Mouse (Mus musculus) ES-E14 (cell line): ENCODE results near the gene Fam186b. TPM values are rescaled to one million over a fixed set of nuclear protein-coding genes. Genes with fewer than 3 reads are reported as not detected.
A peak's percentile ranks its signal among the peaks of the same experiment; 100 is the strongest.

Experiments used
- DNase-seq: peaks from one replicate; pipeline ENCODE4 v3.0.0-alpha.2; 2013; ENCODE audit warnings: low read depth, low spot score
- H3K27ac ChIP-seq: 2 replicates; pipeline ENCODE4 v1.5.1; 2012; ENCODE audit warnings: low read depth, mild to moderate bottlenecking, low read length, moderate library complexity, mixed read lengths; ENCODE audit not compliant: poor library complexity, insufficient read depth, severe bottlenecking
- H3K36me3 ChIP-seq: 2 replicates; pipeline ENCODE4 v1.6.1; 2012; ENCODE audit warnings: mild to moderate bottlenecking, low read length, moderate library complexity, mixed read lengths; ENCODE audit not compliant: control insufficient read depth, poor library complexity, insufficient read depth, severe bottlenecking
- H3K4me1 ChIP-seq, 2 experiments: fragments of 150-350 bp in 1 of 2; sonication (generic) in 1 of 2; 2 replicates each; pipeline ENCODE4 v1.6.1; 2012; ENCODE audit warnings: low read length in 2 of 2, mild to moderate bottlenecking in 1 of 2, mixed read lengths in 1 of 2; ENCODE audit not compliant: control insufficient read depth in 2 of 2, insufficient read depth in 2 of 2, poor library complexity in 1 of 2
- H3K4me3 ChIP-seq, 2 experiments: fragments of 150-350 bp in 1 of 2; sonication (generic) in 1 of 2; 2 replicates each; pipeline ENCODE4 v1.5.1; 2012; ENCODE audit warnings: low read length in 2 of 2, low read depth in 1 of 2, mild to moderate bottlenecking in 1 of 2, mixed read lengths in 1 of 2; ENCODE audit not compliant: insufficient read depth in 1 of 2, poor library complexity in 1 of 2, severe bottlenecking in 1 of 2
- H3K9ac ChIP-seq: 2 replicates; pipeline ENCODE4 v1.6.1; 2012; ENCODE audit warnings: low read depth, mild to moderate bottlenecking, low read length, mixed read lengths; ENCODE audit not compliant: poor library complexity, insufficient read depth, severe bottlenecking
- H3K9me3 ChIP-seq: fragments of 150-350 bp; sonication (generic); 2 replicates; pipeline ENCODE4 v1.6.1; 2012; ENCODE audit warnings: low read depth, mild to moderate bottlenecking, low read length; ENCODE audit not compliant: control insufficient read depth, insufficient read depth
- CHD2 ChIP-seq: IDR thresholded peaks from 2 replicates; pipeline ENCODE4 v1.6.1; 2014; ENCODE audit warnings: mild to moderate bottlenecking, low read depth, low read length, inconsistent platforms
- HCFC1 ChIP-seq: IDR thresholded peaks from 2 replicates; pipeline ENCODE4 v1.6.1; 2012; ENCODE audit warnings: low read length, inconsistent platforms, borderline replicate concordance; ENCODE audit not compliant: insufficient read depth
- MAFK ChIP-seq: IDR thresholded peaks from 2 replicates; pipeline ENCODE4 v1.6.1; 2014; ENCODE audit warnings: mild to moderate bottlenecking, low read depth, low read length, inconsistent platforms; ENCODE audit not compliant: insufficient read depth
- ZC3H11A ChIP-seq: IDR thresholded peaks from 2 replicates; pipeline ENCODE4 v1.6.1; 2012; ENCODE audit warnings: low read depth, mild to moderate bottlenecking, inconsistent platforms, low read length, borderline replicate concordance
- ZNF384 ChIP-seq: IDR thresholded peaks from 2 replicates; pipeline ENCODE4 v1.6.1; 2012; ENCODE audit warnings: low read depth, low read length, inconsistent platforms
- in situ Hi-C, 2 experiments: fragments of 600-800 bp; cut with MboI; formaldehyde crosslinking; loops; one replicate each; pipeline ENCODE4 v1.15.1; 2025; ENCODE audit warnings: low sequenced_read_pairs in 2 of 2, inconsistent platforms in 1 of 2; ENCODE audit not compliant: unreplicated experiment in 2 of 2
- total RNA-seq: library from RNA; depleted of rRNA; stranded (reverse); fragments of 300-350 nt; gene quantifications from 2 replicates; pipeline ENCODE4 v1.2.3, GENCODE M21; 2012

Fam186b gene
- total RNA-seq, 1 experiment: 0.40 TPM

DNA sequence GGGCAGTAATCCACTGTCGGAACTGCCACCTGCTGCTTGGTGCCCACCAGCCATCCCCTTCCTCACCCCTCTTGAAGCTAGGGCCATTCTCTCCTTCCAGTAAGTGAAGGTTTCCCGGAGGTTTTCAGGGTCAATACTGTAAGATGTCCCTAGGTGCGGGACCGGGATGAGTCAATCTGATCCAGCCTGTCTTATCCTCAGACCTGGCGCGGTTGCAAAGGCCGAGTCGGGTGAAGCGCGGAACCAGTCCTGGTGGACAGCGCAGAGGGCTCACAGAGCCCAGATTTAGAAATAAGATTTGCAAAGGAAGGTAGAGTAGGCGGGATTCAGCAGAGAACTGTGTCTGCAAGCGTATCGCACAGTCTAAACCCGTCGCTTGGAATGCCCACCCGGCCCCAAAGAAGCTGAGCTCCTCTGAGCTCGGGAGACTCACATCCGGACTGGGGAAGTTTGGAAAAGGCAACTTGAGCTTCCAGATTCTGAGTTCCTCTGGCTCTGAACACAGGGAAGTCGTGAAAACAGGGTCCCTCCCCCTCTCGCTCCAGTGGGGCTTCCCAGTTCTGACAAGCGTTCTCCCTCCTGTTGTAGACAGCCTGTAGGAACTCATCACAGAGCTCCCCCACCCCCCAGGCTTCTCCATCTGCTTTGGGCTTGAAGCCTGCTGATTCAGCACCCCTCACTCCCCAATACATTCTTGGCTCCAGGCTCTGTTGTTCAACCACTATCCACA is 70.4 kb downstream of the Fam186b start:
- peaks cover 15 to 27% of the 10 kb centered on the region in 2 experiments; a peak in 3 of 4 replicates for H3K4me1 ChIP-seq
- TF ChIP-seq MAFK: peak; percentile 79
- no peak for TF ChIP-seq CHD2
- no peaks in the 10 kb centered on the region for H3K9me3 ChIP-seq
- H3K4me3 ChIP-seq: peak overlapping the region; percentile 64 to 69
- H3K27ac ChIP-seq: no peak overlapping the region
- no peak for DNase-seq
- H3K9ac ChIP-seq: no peak overlapping the region; the same call in 1 of the 2 replicates
- in situ Hi-C loops: no loop called here
- no peaks in the 10 kb centered on the region for H3K36me3 ChIP-seq

- H3K36me3 ChIP-seq: no peaks in the 10 kb centered on the region
- no peaks in the 10 kb centered on the region for H3K9me3 ChIP-seq
- peak within 1 kb of the TSS; percentile 64 to 69 for H3K4me3 ChIP-seq
- DNase-seq: no peak
- in situ Hi-C loops: no loop called here
- TF ChIP-seq CHD2 (no peak), HCFC1 (no peak), ZNF384 (no peak), MAFK (no peak), ZC3H11A (no peak)
- peaks cover 15 to 30% of the 10 kb centered on the region in 2 experiments; a peak in 3 of 4 replicates for H3K4me1 ChIP-seq
- peak within 1 kb of the TSS; percentile 27 for H3K9ac ChIP-seq
- H3K27ac ChIP-seq: no peak within 1 kb of the TSS
These were observed 71.3 kb downstream of the Fam186b start, which contains the start of gene Kcnh3 for GRCm38 (mm10) chr15:99224208-99224911. TSS of gene Kcnh3 (plus strand) at chr15:99224861.

- peak overlapping the region; percentile 27 for H3K9ac ChIP-seq
- in situ Hi-C loops: no loop called here
- no peak for DNase-seq
- no peak overlapping the region for H3K27ac ChIP-seq
- peaks cover 15 to 26% of the 10 kb centered on the region in 2 experiments; a peak in 3 of 4 replicates for H3K4me1 ChIP-seq
- no peaks in the 10 kb centered on the region for H3K9me3 ChIP-seq
- peak overlapping the region; percentile 64 to 69 for H3K4me3 ChIP-seq
- TF ChIP-seq CHD2: no peak
- TF ChIP-seq ZC3H11A: no peak
- no peak for TF ChIP-seq MAFK
- no peak for TF ChIP-seq ZNF384
- TF ChIP-seq HCFC1: no peak
- no peaks in the 10 kb centered on the region for H3K36me3 ChIP-seq
These were observed 72.0 kb downstream of the Fam186b start for GRCm38 (mm10) chr15:99223585-99224207.

DNA sequence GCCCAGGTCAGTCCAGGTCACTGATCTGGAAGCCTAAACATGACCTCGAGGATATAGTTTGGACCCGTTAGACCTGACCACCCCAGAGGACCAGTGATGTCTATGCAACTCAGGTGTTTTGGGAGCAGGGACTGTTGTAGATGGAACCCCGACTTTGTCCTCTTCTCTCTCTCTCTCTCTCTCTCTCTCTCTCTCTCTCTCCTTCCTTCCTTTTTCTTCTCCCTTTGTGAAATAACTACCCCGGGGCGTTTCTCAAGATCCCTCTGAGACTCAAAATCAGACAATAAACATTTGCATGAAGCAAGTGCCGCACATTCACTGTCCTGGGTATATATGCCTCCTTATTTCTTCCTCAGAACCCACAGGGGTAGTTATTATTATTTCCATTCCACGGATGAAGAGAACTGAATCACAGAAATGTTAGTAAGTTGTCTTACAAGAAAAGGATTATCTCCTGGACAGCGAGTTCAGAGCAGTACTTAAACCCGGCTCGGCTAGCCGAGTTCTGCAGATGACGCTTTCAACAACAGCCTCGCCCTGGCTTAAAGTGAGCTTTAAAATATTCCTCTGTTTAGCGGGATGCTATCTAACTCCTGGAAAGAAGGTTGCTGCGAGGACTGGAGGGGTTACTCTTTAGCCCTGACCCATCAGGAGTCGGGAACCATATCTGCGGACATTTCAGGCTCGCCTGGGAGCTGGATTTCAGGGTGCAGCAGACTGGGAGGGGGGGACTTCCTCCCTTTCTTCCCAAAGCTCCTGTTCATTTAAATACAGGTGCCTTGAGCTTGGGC is 72.7 kb downstream of the Fam186b start:
- no peak overlapping the region for H3K9ac ChIP-seq
- no peak for TF ChIP-seq ZNF384
- TF ChIP-seq ZC3H11A: no peak
- TF ChIP-seq CHD2: no peak
- no peak for TF ChIP-seq HCFC1
- no peak for TF ChIP-seq MAFK
- H3K36me3 ChIP-seq: no peaks in the 10 kb centered on the region
- DNase-seq: no peak
- in situ Hi-C loops: no loop called here
- no peaks in the 10 kb centered on the region for H3K9me3 ChIP-seq
- no peak overlapping the region for H3K27ac ChIP-seq
- H3K4me3 ChIP-seq: peak overlapping the region; percentile 64 to 69
- H3K4me1 ChIP-seq: peaks cover 14 to 26% of the 10 kb centered on the region in 2 experiments; a peak in 3 of 4 replicates
